Mouse (Mus musculus) lung, embryonic 15.5 days (tissue): ENCODE measurements around the gene Zfp672. TPM values are rescaled to one million over a fixed set of nuclear protein-coding genes. Genes with fewer than 3 reads are reported as not detected.

Experiments
- ATAC-seq: fragments of 200-750 bp; cut with Nextera tagmentation; 2 replicates; pipeline ENCODE4 v1.8.0; 2017; ENCODE audit warnings: moderate number of reproducible peaks, borderline replicate concordance; ENCODE audit not compliant: low FRiP score, low TSS enrichment; ENCODE audit errors: extremely low read depth
- H3K27ac ChIP-seq: fragments of 300-500 bp; sonication (generic); 2 replicates; pipeline ENCODE4 v1.5.1; 2015; ENCODE audit warnings: moderate library complexity, mild to moderate bottlenecking, inconsistent platforms
- H3K27me3 ChIP-seq: fragments of 300-500 bp; sonication (generic); 2 replicates; pipeline ENCODE4 v1.6.1; 2015; ENCODE audit warnings: inconsistent platforms
- H3K36me3 ChIP-seq: fragments of 300-500 bp; sonication (generic); 2 replicates; pipeline ENCODE4 v1.6.1; 2015; ENCODE audit warnings: inconsistent platforms
- H3K4me1 ChIP-seq: fragments of 300-500 bp; sonication (generic); 2 replicates; pipeline ENCODE4 v1.6.1; 2015; ENCODE audit warnings: inconsistent platforms
- H3K4me2 ChIP-seq: fragments of 300-500 bp; sonication (generic); 2 replicates; pipeline ENCODE4 v1.6.1; 2015; ENCODE audit warnings: inconsistent platforms, mild to moderate bottlenecking, moderate library complexity
- H3K4me3 ChIP-seq: fragments of 300-500 bp; sonication (generic); 2 replicates; pipeline ENCODE4 v1.5.1; 2015; ENCODE audit warnings: mild to moderate bottlenecking, inconsistent platforms
- H3K9ac ChIP-seq: fragments of 300-500 bp; sonication (generic); 2 replicates; pipeline ENCODE4 v1.6.1; 2015; ENCODE audit warnings: inconsistent platforms
- H3K9me3 ChIP-seq: fragments of 300-500 bp; sonication (generic); 2 replicates; pipeline ENCODE4 v1.6.1; 2016; ENCODE audit warnings: inconsistent platforms
- WGBS: fragments of 180-500 bp; shearing (Covaris S2); methylation state at CpG from one replicate; pipeline ENCODE4 v1.1.7; 2015; 5-methylcytosine and 5-hydroxymethylcytosine counted together
- polyA plus RNA-seq: library from polyadenylated mRNA; unstranded; fragments of >200 nt; fragmentation: Nextera tagmentation; extraction: Ambion mirVana; gene quantifications from 2 replicates; pipeline ENCODE4 v1.2.1, GENCODE M21; 2015

Gene Zfp672
- polyA plus RNA-seq, 1 experiment from 2014 or later: 32.3 TPM

- WGBS: 58% methylated on average over 3 of the region's 3 CpGs
- Histone ChIP-seq H3K4me2 (no peak overlapping the region), H3K4me3 (no peak overlapping the region), H3K27me3 (no peaks in the 10 kb centered on the region), H3K27ac (no peak overlapping the region), H3K9ac (no peak overlapping the region), H3K9me3 (no peaks in the 10 kb centered on the region), H3K36me3 (no peaks in the 10 kb centered on the region), H3K4me1 (no peaks in the 10 kb centered on the region)
- ATAC-seq: no peak
Observed at GRCm38 (mm10) chr11:58268285-58268684, 61.9 kb downstream of the Zfp672 start.

Other genes starting within 250 kb of the Zfp672 start
- gene Gm12248, start 237.2 kb downstream of the Zfp672 start, polyA plus RNA-seq: not detected in 2 replicates
- 89.8 and 96.1 TPM in 2 replicates for gene Cnot8, start 226.2 kb downstream of the Zfp672 start, polyA plus RNA-seq
- gene Gemin5, start 161.8 kb downstream of the Zfp672 start, polyA plus RNA-seq: 20.2 and 20.9 TPM in 2 replicates
- 109 and 117 TPM in 2 replicates for gene Mrpl22, start 158.7 kb downstream of the Zfp672 start, polyA plus RNA-seq
- gene Igtp, start 130.8 kb downstream of the Zfp672 start, polyA plus RNA-seq: 4.9 and 5.2 TPM in 2 replicates
- 2.3 and 2.4 TPM in 2 replicates for gene Irgm2, start 130.7 kb downstream of the Zfp672 start, polyA plus RNA-seq
- 0.06 TPM in 1 of 2 replicates, not detected in the other for gene 4930438A08Rik, start 55.5 kb downstream of the Zfp672 start, polyA plus RNA-seq
- gene Zfp692, start 23.3 kb downstream of the Zfp672 start, polyA plus RNA-seq: 23.4 and 25.6 TPM in 2 replicates
- 32.3 and 38.3 TPM in 2 replicates for gene Sh3bp5l, start 385 bp upstream of the Zfp672 start, polyA plus RNA-seq
- 0.40 TPM in 1 of 2 replicates, not detected in the other for gene Lypd8, start 48.7 kb upstream of the Zfp672 start, polyA plus RNA-seq
- not detected in 2 replicates for gene 1810065E05Rik, start 90.8 kb upstream of the Zfp672 start, polyA plus RNA-seq
- not detected in 2 replicates for gene Gm12253, start 102.2 kb upstream of the Zfp672 start, polyA plus RNA-seq
- gene Lypd9, start 122.6 kb upstream of the Zfp672 start, polyA plus RNA-seq: not detected in 2 replicates
- gene Olfr30, start 131.9 kb upstream of the Zfp672 start, polyA plus RNA-seq: not detected in 2 replicates
- not detected in 2 replicates for gene Olfr332, start 162.2 kb upstream of the Zfp672 start, polyA plus RNA-seq
- not detected in 2 replicates for gene Olfr331, start 172.2 kb upstream of the Zfp672 start, polyA plus RNA-seq
- not detected in 2 replicates for gene Olfr330, start 204.5 kb upstream of the Zfp672 start, polyA plus RNA-seq
- gene Olfr329-ps, start 216.1 kb upstream of the Zfp672 start, polyA plus RNA-seq: not detected in 2 replicates
- gene Olfr328, start 225.3 kb upstream of the Zfp672 start, polyA plus RNA-seq: not detected in 2 replicates
- not detected in 2 replicates for gene Olfr224, start 240.2 kb upstream of the Zfp672 start, polyA plus RNA-seq
- gene Olfr325, start 247.4 kb upstream of the Zfp672 start, polyA plus RNA-seq: not detected in 2 replicates